Mouse (Mus musculus) stomach, postnatal 0 days (tissue): ENCODE measurements around the gene Ntf5. TPM values are rescaled to one million over a fixed set of nuclear protein-coding genes. Genes with fewer than 3 reads are reported as not detected.

ENCODE experiments used
- ATAC-seq: fragments of 200-750 bp; cut with Nextera tagmentation; 2 replicates; pipeline ENCODE4 v1.8.0; 2017; ENCODE audit not compliant: low FRiP score, low TSS enrichment
- DNase-seq: peaks from one replicate; pipeline ENCODE4 v3.0.0-alpha.2; 2016; ENCODE audit warnings: low spot score
- H3K27ac ChIP-seq: fragments of 300-500 bp; sonication (generic); replicated peaks from 2 replicates; pipeline ENCODE4 v1.5.1; 2014; ENCODE audit warnings: mild to moderate bottlenecking, control low read depth
- H3K27me3 ChIP-seq: fragments of 300-500 bp; sonication (generic); 2 replicates; pipeline ENCODE4 v1.6.1; 2014; ENCODE audit warnings: low read length; ENCODE audit not compliant: control insufficient read depth, insufficient read depth
- H3K36me3 ChIP-seq: fragments of 300-500 bp; sonication (generic); 2 replicates; pipeline ENCODE4 v1.6.1; 2014; ENCODE audit warnings: low read length, mixed read lengths; ENCODE audit not compliant: control insufficient read depth, insufficient read depth
- H3K4me1 ChIP-seq: fragments of 300-500 bp; sonication (generic); replicated peaks from 2 replicates; pipeline ENCODE4 v1.6.1; 2014; ENCODE audit warnings: antibody characterized with exemption; ENCODE audit not compliant: control insufficient read depth, insufficient read depth
- H3K4me2 ChIP-seq: fragments of 300-500 bp; sonication (generic); replicated peaks from 2 replicates; pipeline ENCODE4 v1.6.1; 2014; ENCODE audit warnings: low read depth, mild to moderate bottlenecking, control low read depth, moderate library complexity
- H3K4me3 ChIP-seq: fragments of 300-500 bp; sonication (generic); 2 replicates; pipeline ENCODE4 v1.5.1; 2014; ENCODE audit warnings: low read depth, low read length, control low read depth
- H3K9ac ChIP-seq: fragments of 300-500 bp; sonication (generic); 2 replicates; pipeline ENCODE4 v1.6.1; 2014; ENCODE audit warnings: mild to moderate bottlenecking, low read length, control low read depth, mixed read lengths
- H3K9me3 ChIP-seq: fragments of 300-500 bp; sonication (generic); 2 replicates; pipeline ENCODE4 v1.6.1; 2016; ENCODE audit warnings: low read length; ENCODE audit not compliant: control insufficient read depth
- CTCF ChIP-seq: IDR thresholded peaks from 2 replicates; pipeline ENCODE4 v1.5.1; 2016; ENCODE audit warnings: antibody characterized with exemption, low read depth, mild to moderate bottlenecking, moderate library complexity
- EP300 ChIP-seq: optimal IDR thresholded peaks from 2 replicates; pipeline ENCODE3; 2016; ENCODE audit warnings: antibody characterized with exemption
- WGBS: fragments of 180-500 bp; shearing (Covaris S2); extraction: QIAGEN DNeasy Blood & Tissue Kit; methylation state at CpG from one replicate; pipeline ENCODE4 v1.1.7; 2014; 5-methylcytosine and 5-hydroxymethylcytosine counted together
- polyA plus RNA-seq: library from polyadenylated mRNA; unstranded; fragments of >200 nt; fragmentation: Nextera tagmentation; extraction: Ambion mirVana; gene quantifications from 2 replicates; pipeline ENCODE4 v1.2.1, GENCODE M21; 2015

The Ntf5 gene
- polyA plus RNA-seq, 1 experiment from 2014 or later = 1.5 TPM

DNA sequence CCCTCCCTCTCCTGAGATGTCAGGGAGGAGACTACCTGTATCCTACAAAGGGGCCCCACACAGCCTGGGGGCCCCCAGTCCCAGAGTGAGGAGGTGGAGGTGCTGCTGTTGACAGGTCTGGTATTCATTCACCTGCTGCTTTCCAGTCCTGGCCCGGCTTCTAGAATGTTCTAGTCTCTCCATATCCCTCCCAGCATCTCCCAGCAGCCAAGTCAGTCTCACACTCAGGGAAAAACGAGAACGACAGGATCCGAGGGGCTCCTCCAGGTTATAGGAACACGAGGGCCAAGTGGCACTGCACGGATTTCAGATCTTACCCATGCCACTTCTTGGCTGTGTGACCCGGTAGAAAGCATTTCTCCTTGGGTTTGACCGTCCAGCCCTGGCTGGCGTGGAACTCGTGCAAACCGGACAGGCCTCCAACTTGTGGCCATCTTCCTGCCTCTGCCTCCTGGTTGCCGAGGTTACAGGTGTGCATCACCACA is 1.3 kb downstream of the Ntf5 start:
- Histone ChIP-seq H3K27me3 (no peaks in the 10 kb centered on the region), H3K4me1 (no peaks in the 10 kb centered on the region)
- 57% methylated on average over 12 of the region's 12 CpGs for WGBS

GRCm38 (mm10) chr7:45415636-45416035 is 2.1 kb downstream of the Ntf5 start:
- DNase-seq = peak; percentile 56

More for the DNA sequence above, 1.3 kb downstream of the Ntf5 start:
- Histone ChIP-seq H3K4me3 (no peak overlapping the region), H3K9ac (no peak overlapping the region), H3K4me2 (no peak overlapping the region), H3K27ac (no peak overlapping the region), H3K9me3 (no peaks in the 10 kb centered on the region), H3K36me3 (no peaks in the 10 kb centered on the region)
- DNase-seq (no peak), ATAC-seq (no peak)
- no peak for TF ChIP-seq CTCF
- TF ChIP-seq EP300 = no peak

GRCm38 (mm10) chr7:45417962-45418492 is 4.5 kb downstream of the Ntf5 start:
- H3K27me3 ChIP-seq = no peaks in the 10 kb centered on the region
- ATAC-seq (no peak), DNase-seq (no peak)
- 7% methylated on average over 13 of the region's 13 CpGs for WGBS
- H3K9me3 ChIP-seq = no peaks in the 10 kb centered on the region
- H3K36me3 ChIP-seq = peaks cover 15% of the 10 kb centered on the region
- H3K4me2 ChIP-seq = no peak overlapping the region
- H3K4me3 ChIP-seq = no peak overlapping the region
- TF ChIP-seq CTCF = no peak
- TF ChIP-seq EP300 = no peak
- H3K27ac ChIP-seq = no peak overlapping the region
- no peak overlapping the region for H3K9ac ChIP-seq
- no peaks in the 10 kb centered on the region for H3K4me1 ChIP-seq

More at GRCm38 (mm10) chr7:45415636-45416035, 2.1 kb downstream of the Ntf5 start:
- Histone ChIP-seq H3K9me3 (no peaks in the 10 kb centered on the region), H3K36me3 (no peaks in the 10 kb centered on the region), H3K4me2 (peak overlapping the region; percentile 29), H3K4me1 (no peaks in the 10 kb centered on the region), H3K4me3 (0 out of 2 replicates have a peak overlapping the region, but pooled peaks have one; percentile 6), H3K27me3 (no peaks in the 10 kb centered on the region), H3K9ac (no peak overlapping the region), H3K27ac (no peak overlapping the region)
- no peak for ATAC-seq
- 26% methylated on average over 37 of the region's 37 CpGs for WGBS
- TF ChIP-seq EP300 (no peak), CTCF (no peak)

- WGBS = 16% methylated on average over 26 of the region's 27 CpGs
- no peak for TF ChIP-seq EP300
- no peak for TF ChIP-seq CTCF
- DNase-seq (peak; percentile 35), ATAC-seq (no peak)
- no peaks in the 10 kb centered on the region for H3K4me1 ChIP-seq
- H3K27me3 ChIP-seq = no peaks in the 10 kb centered on the region
- no peak overlapping the region for H3K9ac ChIP-seq
- peaks cover 26% of the 10 kb centered on the region for H3K36me3 ChIP-seq
- H3K4me3 ChIP-seq = no peak overlapping the region
- no peak overlapping the region for H3K27ac ChIP-seq
- no peaks in the 10 kb centered on the region for H3K9me3 ChIP-seq
- no peak overlapping the region for H3K4me2 ChIP-seq
These were observed 6.5 kb downstream of the Ntf5 start for GRCm38 (mm10) chr7:45419859-45420614.

- Histone ChIP-seq H3K4me1 (no peaks in the 10 kb centered on the region), H3K9me3 (no peaks in the 10 kb centered on the region), H3K9ac (no peak within 1 kb of the TSS), H3K27ac (no peak within 1 kb of the TSS), H3K36me3 (peaks cover 27% of the 10 kb centered on the region), H3K4me3 (no peak within 1 kb of the TSS), H3K27me3 (no peaks in the 10 kb centered on the region), H3K4me2 (no peak within 1 kb of the TSS)
- no peak for TF ChIP-seq CTCF
- no peak for TF ChIP-seq EP300
- DNase-seq (no peak), ATAC-seq (no peak)
- 52% methylated on average over 6 of the region's 6 CpGs for WGBS
These were observed 7.1 kb downstream of the Ntf5 start, which contains the start of gene Lhb for GRCm38 (mm10) chr7:45420615-45420919. Lhb (plus strand) TSS chr7:45420820.

DNA sequence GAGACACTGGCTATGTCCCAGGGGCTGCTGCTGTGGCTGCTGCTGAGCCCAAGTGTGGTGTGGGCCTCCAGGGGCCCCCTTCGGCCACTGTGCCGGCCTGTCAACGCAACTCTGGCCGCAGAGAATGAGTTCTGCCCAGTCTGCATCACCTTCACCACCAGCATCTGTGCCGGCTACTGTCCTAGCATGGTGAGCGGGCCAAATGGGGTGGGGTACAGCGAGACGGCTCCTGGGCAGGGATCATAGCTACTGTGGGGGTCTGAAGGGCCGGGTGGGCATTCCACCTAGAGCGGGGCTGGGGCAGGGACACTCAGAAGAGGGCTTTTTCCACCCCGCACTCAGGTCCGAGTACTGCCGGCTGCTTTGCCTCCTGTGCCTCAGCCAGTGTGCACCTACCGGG is 7.7 kb downstream of the Ntf5 start:
- H3K4me1 ChIP-seq = no peaks in the 10 kb centered on the region
- H3K4me3 ChIP-seq = no peak overlapping the region
- no peaks in the 10 kb centered on the region for H3K9me3 ChIP-seq
- no peak for DNase-seq
- H3K27me3 ChIP-seq = no peaks in the 10 kb centered on the region
- H3K9ac ChIP-seq = no peak overlapping the region
- no peak overlapping the region for H3K27ac ChIP-seq
- TF ChIP-seq CTCF = no peak
- no peak for TF ChIP-seq EP300
- 92% methylated on average over 14 of the region's 14 CpGs for WGBS
- peaks cover 27% of the 10 kb centered on the region for H3K36me3 ChIP-seq
- ATAC-seq = no peak
- H3K4me2 ChIP-seq = no peak overlapping the region
